Mouse (Mus musculus) right cerebral cortex, postnatal 25 days (tissue): ENCODE measurements around the gene Adam22.
"Not testable (repeated sequence)": the region's sequence is repeated elsewhere in the genome, so short reads cannot be mapped to it uniquely, and the experiment has no call there.

Experiments used
- DNase-seq: peaks from one replicate; pipeline ENCODE4 v3.0.0; 2022

Gene Adam22

DNA sequence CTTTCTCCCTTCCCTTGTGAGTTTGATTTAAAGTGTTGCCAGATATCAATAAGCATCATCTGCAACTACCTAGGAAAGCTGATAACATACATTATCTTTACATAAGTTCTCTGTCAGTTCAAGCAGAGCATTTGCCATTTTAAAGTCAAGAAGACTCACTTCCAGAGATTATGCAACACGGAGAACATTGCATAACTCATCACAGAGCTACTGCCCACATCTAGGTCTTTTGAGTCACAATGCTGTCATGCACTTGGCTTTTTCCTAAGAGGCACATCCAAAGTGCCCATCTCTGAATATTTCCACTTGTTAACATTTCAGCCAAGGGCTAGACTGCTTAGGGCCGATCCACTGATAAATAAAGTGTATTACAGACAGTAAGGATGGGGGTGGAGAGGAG lies 55.6 kb downstream of the Adam22 start:
- DNase-seq, result no peak

DNA sequence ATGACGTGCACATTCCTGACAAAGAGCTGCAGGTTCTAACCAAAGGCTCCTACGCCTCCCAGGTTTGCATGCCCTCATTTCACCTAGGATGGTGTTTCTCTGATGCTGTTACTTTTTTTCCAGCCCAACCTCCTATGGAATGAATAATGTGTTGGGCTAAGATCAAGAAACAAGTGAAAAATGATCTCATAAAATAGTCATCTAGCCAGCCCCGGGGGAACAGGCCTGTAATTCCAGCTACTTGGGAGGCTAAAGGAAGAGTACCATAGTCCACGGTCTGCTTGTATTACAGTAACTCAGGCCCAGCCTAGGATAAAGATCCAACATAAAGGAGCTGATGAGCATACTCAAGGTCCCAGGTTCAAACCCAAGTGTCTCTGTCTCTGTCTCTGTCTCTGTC lies 57.1 kb downstream of the Adam22 start:
- peak; percentile 20 for DNase-seq

DNA sequence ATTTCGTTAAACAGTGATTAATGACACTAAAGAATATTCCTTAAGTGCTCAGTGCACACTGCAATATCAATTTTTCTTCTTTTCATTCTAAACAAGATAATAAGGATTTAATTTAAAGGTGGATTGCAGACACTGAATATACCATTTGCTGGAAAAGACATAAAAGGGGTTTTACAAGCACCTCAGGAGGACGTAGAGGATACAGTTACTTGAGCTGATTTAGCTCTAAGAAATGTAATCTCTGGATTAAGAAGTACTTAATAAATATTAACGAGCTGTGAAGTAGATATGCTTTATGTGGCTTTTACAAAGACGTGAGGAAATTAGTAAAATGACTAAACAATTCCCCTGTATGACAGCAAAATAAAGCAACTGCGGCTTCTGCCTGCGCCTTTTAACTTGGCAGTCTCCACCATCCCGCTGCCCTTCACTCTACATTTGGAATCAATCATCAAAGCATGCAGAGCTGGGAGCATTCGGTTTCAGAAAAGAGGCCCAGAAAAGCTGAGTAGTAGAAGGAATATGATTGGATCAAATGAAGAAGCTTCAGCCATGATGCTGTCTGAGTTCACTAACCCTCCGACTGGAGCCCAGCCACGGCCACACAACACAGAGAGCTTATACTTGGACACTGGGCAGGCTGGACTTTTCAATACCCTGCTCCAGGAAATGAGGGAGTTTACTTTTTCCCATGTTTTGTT lies 70.1 kb downstream of the Adam22 start:
- DNase-seq, result no peak

DNA sequence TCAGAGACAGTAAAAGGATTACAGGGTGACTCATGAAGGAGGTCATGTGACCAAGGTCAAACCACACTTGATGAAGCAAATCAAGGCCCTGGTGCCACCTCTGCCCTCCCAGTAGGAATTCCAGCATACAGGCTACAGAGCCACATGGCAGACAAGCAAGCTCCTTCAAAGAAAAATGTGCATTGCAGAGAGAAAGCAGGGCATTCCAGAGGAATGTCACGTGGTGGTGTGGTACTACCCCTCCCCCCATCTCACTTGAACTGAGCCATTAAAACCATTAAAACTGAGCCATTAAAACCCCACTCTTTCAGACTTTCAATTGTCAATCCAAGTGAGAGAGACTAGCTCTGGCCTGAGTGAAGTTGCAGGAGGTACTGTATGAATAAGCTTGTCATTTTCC lies 74.7 kb downstream of the Adam22 start:
- DNase-seq, result no peak

GRCm38 (mm10) chr5:8291496-8291895 lies 76.5 kb downstream of the Adam22 start:
- DNase-seq, result no peak

DNA sequence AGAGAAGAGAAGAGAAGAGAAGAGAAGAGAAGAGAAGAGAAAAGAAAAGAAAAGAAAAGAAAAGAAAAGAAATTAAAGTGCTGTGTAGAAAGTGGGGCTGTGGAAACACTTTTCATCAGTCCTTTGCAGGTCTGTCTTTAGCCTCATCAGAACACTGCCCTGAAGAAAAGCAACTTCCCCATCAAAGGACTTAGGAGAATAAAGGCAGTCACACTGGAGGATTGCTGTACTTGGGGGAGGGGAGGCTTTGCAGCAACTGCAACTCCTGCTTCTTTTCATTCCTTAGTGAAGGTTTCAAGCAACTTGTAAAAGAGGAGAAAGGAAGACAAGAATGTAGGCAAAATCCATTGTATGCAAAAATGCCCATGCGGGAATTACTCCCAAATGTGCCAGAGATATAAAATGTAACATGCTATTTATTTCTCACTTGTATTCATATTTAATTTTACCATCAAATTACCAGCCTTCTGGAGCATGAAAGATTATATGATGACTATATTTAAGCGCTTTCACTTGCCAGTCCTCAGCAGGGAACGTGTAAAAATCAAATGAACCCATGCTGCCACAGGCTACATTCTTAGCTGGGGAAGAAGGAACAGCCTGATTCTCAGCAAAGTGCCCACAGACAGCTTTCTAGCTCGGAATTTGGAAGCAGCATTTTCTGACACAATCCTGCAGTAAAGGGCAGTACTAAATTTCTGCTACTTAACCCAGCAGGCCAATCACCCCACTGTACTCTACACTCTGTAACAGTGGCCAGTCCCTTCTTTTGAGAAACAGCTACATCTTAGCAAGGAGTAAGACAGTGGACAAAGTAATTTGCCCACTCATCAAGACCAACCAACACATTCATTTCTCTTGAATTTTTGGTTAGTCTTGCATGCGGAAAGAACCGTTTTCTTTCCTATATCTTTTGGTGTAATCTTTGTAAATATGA lies 78.0 kb downstream of the Adam22 start:
- DNase-seq, result no peak

- DNase-seq, result no peak
Measured at GRCm38 (mm10) chr5:8284123-8284522, 83.8 kb downstream of the Adam22 start.

DNA sequence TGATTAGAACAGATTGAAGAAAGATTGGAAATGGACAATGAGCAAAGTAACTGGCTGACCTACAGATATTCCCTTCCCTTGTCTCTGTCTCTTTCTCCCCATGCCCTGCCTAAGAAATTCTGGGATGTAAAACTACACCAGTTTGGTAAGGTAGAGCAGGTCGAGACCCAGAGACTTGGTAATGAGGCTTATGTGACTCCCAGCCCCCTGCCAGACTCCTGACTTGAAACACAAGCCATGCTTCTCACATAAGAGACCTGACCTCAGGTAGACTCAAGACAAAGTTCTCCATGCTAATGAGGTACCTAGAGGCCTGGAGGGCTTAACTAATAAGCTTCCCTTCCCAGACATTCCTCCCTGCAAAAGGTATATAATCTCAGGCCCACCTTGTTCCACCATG lies 91.8 kb downstream of the Adam22 start:
- DNase-seq, result no peak

DNA sequence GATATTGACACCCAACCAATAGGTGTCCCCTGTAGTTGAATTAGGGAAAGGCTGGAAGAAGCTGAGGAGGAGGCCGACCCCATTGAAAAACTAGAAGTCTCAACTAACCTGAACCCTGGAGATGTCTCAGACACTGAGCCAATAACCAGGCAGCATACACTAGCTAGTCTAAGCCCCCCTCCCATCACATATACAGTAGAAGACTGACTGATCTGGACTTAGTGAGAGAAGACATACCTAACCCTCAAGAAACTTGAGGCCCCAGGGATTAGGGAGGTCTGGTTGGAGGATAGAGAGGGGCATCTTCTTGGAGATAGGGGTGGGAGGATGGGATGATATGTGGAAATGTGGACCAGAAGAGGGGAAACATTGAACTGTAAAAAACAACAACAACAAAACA lies 110.6 kb downstream of the Adam22 start:
- DNase-seq, result no peak

GRCm38 (mm10) chr5:8256487-8256886 lies 111.5 kb downstream of the Adam22 start:
- DNase-seq, result no peak

GRCm38 (mm10) chr5:8244696-8245095 lies 123.3 kb downstream of the Adam22 start:
- no peak for DNase-seq

- DNase-seq, result no peak
Measured at GRCm38 (mm10) chr5:8243064-8243615, 124.8 kb downstream of the Adam22 start.

DNA sequence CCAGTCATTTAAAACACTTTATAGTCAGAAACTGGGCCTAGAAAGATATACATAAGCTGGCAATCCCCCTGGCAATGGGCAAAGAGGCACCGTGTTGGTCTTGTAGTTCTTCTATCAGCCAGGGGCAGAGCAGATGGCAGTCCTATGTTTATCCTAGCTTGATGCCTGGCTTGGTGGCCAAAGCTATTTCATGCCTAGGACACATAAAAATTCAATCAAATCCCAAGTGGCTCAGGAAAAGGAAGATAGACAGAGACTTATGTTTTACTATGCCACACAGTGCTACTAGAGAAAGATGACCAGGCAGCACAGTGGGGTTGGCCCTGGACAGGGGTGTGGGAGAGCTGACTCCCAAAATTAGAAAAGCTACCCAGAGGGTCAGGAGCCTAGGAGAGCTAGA lies 125.3 kb downstream of the Adam22 start:
- DNase-seq, result no peak

DNA sequence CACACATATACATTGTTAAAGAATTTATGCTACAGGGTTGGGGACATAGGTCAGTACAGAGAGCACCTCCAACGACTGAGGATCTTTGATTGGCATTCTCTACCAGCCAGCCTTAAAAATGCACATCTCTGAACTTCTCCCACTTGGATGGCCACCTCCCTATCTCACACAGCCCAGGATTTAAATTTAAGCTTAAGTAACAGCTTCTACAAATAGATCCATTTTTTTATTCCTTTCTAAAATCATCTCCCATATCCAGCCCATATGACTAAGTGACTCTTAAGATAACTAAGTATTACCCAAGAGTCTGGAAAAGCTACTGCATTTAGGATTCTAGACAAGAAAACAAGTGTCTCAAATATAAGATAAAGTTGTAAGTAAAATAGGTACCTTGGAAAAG lies 140.9 kb downstream of the Adam22 start:
- no peak for DNase-seq

DNA sequence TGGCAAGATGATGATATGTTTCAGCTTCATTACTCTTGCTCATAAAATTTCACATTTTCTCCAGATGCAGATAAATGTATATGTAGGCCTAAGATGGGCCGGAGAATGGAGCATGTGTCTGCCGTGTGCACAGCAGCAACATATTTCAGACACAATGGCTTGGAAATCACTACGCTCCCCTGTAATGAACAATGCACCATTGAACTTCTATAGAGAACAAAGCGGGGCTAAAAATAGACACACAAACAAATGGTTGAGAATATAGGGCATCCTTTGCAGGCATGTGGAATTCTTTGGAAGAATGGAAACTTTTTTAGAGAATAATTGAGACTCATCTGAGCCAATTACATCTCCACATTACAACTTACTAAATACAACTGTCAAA lies 143.6 kb downstream of the Adam22 start:
- no peak for DNase-seq

GRCm38 (mm10) chr5:8223597-8224320 lies 144.2 kb downstream of the Adam22 start:
- DNase-seq, result no peak

GRCm38 (mm10) chr5:8221630-8222029 lies 146.3 kb downstream of the Adam22 start:
- DNase-seq, result no peak

GRCm38 (mm10) chr5:8215841-8216240 lies 152.1 kb downstream of the Adam22 start:
- DNase-seq, result no peak

DNA sequence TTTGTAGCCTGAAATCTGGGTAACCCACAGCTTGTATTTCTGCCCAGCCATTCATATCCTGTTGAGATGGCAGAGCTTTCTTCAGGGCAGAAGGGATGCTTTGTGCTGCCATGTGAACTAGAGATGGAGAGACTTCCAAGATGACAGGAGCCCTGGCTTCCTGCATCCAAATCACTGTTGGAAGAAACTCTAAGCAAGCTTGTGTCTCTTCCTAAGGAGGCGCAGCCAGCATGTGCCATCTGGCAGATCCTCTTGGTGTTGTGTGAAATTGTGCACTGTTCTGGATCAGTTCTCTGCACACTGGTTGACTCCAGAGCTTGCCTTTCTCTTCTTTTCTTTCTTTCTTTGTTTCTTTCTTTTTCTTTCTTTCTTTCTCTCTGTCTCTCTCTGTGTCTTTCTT lies 183.0 kb downstream of the Adam22 start:
- not testable (repeated sequence) for DNase-seq

GRCm38 (mm10) chr5:8180646-8181045 lies 187.3 kb downstream of the Adam22 start:
- no peak for DNase-seq

GRCm38 (mm10) chr5:8178111-8178510 lies 189.8 kb downstream of the Adam22 start:
- DNase-seq, result no peak

DNA sequence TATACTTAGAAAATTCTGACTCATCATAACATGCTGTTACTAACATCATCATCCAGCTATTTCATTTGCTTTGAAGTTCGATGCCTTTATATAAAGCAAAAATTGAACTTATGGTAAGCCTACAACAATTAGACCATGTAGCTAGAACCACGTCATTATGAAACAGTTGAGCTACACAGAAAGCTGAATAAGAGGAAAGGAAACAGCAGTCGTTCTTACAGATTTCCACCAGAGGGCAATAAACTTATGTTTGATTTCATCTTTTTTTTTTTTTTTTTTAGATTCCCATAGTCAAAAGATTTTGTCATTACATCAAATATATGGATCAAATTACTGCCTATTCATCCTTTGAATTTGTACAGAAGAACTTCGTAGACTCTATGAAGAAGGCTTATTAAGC lies 203.2 kb downstream of the Adam22 start:
- DNase-seq, result no peak

DNA sequence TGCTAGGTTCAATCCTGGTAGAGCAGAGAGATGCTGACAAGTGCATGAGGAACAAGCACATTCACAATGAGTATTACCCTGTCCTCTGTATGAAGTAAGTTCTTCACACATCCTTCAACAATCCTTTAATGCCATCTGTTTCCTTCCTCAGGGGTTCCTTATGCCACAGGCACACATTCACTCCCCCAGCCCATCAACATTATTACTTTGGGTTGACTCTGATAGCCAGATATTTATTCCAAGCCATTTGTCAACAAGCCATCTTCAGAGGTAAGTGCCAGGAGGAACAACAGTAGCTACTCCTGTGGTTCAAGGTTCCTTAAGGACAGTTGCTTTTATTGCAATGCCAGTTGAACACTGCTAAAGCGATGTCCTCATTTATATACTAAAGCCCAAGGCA lies 216.3 kb downstream of the Adam22 start:
- no peak for DNase-seq
